Mouse (Mus musculus) adrenal gland (tissue): ENCODE data around the gene Ctrb1.

Experiments used
- intact Hi-C: fragments of 180-260 bp; cut with DNase I; formaldehyde crosslinking; loops from one replicate; pipeline ENCODE4 v1.15.1; 2025

Gene Ctrb1

GRCm38 (mm10) chr8:111686881-111687280 lies 3.9 kb downstream of the Ctrb1 start:
- intact Hi-C loops: no loop called here

GRCm38 (mm10) chr8:111682521-111682920 lies 8.3 kb downstream of the Ctrb1 start:
- intact Hi-C loops: no loop called here

- intact Hi-C loops: no loop called here
Measured at GRCm38 (mm10) chr8:111681153-111681552, 9.7 kb downstream of the Ctrb1 start.

GRCm38 (mm10) chr8:111680423-111681028 lies 10.3 kb downstream of the Ctrb1 start:
- intact Hi-C loops: no loop called here

- intact Hi-C loops: loop anchor here (1.0 kb wide), 1 partner anchor 145 kb away; no protein-coding TSS in a partner anchor
Measured at GRCm38 (mm10) chr8:111678848-111679247, 12.0 kb downstream of the Ctrb1 start.

- intact Hi-C loops: loop anchor here (1.0 kb wide), 1 partner anchor 146 kb away; no protein-coding TSS in a partner anchor
Measured at GRCm38 (mm10) chr8:111678111-111678510, 12.7 kb downstream of the Ctrb1 start.

DNA sequence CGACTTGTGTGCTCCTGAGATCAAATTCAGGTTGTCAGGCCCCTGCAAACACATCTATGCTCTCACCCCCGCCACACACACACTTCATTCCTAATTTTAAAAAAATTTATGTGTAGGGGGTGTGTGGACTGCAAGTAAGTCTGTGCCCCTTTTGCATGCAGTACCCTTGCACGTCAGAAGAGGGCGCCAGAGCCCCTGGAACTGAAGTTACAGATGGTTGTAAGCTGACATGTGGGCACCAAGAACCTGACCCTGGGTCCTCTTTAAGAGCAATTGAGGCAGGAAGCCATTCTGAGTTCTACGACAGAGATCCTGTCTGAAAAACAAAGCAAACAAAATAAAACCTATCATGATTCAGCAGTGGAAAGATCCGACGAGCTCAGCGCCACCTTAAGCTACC lies 14.6 kb downstream of the Ctrb1 start:
- intact Hi-C loops: no loop called here

GRCm38 (mm10) chr8:111666751-111667150 lies 24.1 kb downstream of the Ctrb1 start:
- intact Hi-C loops: loop anchor here (10.0 kb wide), 1 partner anchor 322 kb away; no protein-coding TSS in a partner anchor

- intact Hi-C loops: loop anchor here (10.0 kb wide), 1 partner anchor 318 kb away; no protein-coding TSS in a partner anchor
Measured at GRCm38 (mm10) chr8:111662473-111662872, 28.3 kb downstream of the Ctrb1 start.

GRCm38 (mm10) chr8:111658819-111659423 lies 31.9 kb downstream of the Ctrb1 start:
- intact Hi-C loops: no loop called here

- intact Hi-C loops: no loop called here
Measured at GRCm38 (mm10) chr8:111657312-111657854, 33.4 kb downstream of the Ctrb1 start.

GRCm38 (mm10) chr8:111653524-111653923 lies 37.3 kb downstream of the Ctrb1 start:
- intact Hi-C loops: no loop called here

- intact Hi-C loops: no loop called here
Measured at GRCm38 (mm10) chr8:111650651-111651050, 40.2 kb downstream of the Ctrb1 start.

DNA sequence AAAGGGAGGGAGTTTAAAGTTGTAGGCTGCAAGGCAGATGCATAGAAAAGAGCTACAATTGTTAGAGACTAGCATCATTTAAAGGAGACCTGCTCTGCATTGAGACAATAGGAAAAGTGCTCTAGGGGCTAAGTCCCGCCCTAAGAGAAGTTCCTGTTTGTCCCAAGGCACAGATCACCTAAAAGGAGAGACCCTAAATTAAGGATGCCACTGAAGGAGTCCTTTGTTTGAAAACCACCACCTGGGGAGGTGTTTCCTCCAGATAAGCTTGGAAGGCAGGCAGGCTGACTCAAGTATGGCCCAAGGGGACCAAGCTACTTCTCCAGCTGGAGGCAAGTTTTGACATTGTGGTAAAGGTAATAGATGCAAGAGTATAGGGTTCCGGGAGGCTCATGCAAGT lies 42.0 kb downstream of the Ctrb1 start:
- intact Hi-C loops: no loop called here

DNA sequence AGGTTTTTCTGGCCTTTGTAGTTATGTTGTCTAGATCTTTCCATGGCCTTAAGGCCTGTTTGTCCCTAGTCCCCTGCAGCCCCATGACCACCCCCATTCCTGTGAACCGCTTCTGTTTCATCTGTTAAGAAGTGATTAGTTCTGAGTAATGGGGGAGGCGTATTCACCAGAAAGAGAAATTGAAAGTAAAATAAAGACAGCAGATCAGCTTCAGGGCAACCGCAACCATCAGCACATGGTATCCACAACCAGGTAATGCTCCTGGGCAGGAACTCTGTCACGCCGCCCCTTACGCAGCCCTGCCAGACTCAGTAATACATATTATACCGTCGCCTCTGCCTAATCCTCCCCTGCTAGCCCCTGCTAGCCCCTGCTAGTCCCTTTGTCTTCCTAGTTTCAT lies 45.1 kb downstream of the Ctrb1 start:
- intact Hi-C loops: no loop called here

DNA sequence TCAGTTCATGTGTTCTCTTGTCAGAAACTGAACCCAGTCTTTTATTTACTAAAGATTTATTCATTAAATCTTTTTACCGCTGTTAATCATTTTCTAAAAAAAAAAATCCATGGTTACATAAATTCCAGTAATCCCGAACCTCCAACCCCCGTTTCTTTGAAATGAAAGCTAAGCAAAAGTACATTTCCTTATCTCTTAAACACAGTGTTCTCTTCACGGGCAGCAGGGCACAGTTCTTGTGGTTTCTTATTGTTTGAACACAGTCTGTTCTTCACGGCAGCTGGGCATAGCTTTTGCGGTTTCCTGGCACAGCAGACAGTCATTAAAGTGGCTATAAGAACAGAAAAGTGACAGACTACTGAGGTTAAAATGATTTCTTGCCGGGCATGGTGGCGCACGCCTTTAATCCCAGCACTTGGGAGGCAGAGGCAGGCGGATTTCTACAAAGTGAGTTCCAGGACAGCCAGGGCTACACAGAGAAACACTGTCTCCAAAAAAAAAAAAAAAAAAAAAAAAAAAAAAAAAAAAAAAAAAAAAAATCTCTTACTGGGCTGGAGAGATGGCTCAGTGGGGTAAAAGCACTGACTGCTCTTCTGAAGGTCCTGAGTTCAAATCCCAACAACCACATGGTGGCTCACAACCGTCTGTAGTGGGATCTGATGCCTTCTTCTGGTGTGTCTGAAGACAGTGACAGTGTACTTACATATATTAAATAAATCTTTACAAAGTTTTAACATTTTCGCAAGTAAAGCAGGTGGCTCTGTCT lies 46.3 kb downstream of the Ctrb1 start:
- intact Hi-C loops: loop anchor here (5.0 kb wide), 1 partner anchor 107 kb away; the partner anchor contains the start of gene Znrf1

DNA sequence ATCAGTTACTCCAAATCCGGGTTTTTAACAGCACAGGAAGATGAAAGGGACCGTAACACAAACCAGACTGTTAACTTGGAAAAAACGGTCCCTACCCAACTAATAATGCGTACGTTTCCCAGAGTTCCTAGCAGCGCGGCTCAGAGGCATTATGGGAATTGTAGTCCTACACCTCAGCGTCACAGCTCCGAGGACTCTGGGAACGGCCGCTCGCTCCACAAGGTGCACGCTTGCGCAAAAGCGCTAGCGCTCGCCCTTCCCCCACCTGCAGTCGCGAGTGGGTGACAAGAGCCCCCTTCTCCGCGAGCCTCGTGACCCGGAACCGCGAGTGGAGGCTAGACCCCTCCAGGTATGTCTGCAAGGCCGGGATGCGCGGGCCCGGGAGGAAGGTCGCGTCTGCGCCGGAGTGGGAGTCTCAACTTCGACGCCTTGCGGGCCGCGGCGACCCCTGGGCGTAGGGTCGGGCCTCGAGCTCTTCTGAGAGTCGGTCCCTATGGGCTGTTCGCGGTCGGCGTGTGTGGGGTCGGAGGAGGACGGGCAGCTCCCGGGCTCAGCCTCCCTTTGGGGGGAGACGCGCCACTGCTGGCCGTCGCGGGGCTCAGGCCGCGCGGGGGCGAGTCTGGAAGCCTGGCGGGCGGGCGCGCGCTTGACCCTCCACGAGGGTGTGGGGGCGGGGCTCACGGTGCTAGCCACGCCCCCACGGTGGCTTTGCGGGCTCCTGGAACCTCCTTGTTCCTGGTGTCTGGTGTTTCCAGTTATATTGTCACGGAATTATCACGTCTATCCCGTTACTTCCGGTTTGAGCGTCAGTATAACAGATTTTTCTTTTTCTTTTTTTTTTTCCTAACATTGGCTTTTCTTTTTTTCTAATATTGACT lies 47.3 kb downstream of the Ctrb1 start, which contains the start of gene Zfp1:
Gene Zfp1 (plus strand): TSS at position 138 of the 878 bp plus-strand sequence.
- intact Hi-C loops: loop anchor here (5.0 kb wide), 1 partner anchor 106 kb away; the partner anchor contains the start of gene Znrf1

DNA sequence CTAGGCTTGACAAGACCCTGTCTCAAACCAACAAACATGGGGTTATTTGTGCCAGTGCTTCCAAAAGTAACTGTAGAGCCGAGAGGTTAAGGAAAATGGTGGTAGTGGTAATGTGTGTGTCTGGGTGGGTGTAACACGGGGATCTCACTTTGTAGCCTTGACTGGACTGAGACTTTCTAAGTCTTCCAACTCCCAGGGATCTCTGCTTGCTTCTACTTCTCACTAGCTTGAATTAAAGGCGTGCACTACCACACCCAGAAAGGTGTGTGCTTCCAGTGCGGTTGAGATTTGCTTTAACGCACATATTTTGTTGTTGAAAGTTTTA lies 47.9 kb downstream of the Ctrb1 start:
- intact Hi-C loops: loop anchor here (5.0 kb wide), 1 partner anchor 106 kb away; the partner anchor contains the start of gene Znrf1

- intact Hi-C loops: loop anchor here (5.0 kb wide), 1 partner anchor 105 kb away; the partner anchor contains the start of gene Znrf1
Measured at GRCm38 (mm10) chr8:111642496-111642895, 48.3 kb downstream of the Ctrb1 start.

GRCm38 (mm10) chr8:111641064-111641463 lies 49.7 kb downstream of the Ctrb1 start:
- intact Hi-C loops: loop anchor here (5.0 kb wide), 1 partner anchor 104 kb away; the partner anchor contains the start of gene Znrf1

DNA sequence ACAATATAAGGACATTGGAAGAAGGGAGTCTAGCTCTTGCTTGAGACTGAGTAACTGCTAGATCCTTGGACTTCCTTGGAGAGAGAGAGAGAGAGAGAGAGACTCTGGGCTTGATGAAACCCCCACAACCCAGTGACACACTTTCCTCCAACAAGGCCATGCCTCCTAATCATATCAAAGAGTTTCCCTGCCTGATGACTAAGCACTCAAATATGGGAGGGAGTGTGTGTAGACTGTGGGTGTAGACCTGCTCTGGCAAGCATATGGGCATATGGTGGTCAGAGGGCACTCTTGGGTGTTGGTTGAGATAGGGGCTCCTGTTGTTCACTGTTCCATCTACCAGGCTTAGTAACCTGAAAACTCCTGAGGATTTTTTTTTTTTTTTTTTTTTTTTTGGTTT lies 52.7 kb downstream of the Ctrb1 start:
- intact Hi-C loops: no loop called here
